Mouse (Mus musculus): ENCODE results near the gene Slc25a10.

Slc25a10 gene

DNA sequence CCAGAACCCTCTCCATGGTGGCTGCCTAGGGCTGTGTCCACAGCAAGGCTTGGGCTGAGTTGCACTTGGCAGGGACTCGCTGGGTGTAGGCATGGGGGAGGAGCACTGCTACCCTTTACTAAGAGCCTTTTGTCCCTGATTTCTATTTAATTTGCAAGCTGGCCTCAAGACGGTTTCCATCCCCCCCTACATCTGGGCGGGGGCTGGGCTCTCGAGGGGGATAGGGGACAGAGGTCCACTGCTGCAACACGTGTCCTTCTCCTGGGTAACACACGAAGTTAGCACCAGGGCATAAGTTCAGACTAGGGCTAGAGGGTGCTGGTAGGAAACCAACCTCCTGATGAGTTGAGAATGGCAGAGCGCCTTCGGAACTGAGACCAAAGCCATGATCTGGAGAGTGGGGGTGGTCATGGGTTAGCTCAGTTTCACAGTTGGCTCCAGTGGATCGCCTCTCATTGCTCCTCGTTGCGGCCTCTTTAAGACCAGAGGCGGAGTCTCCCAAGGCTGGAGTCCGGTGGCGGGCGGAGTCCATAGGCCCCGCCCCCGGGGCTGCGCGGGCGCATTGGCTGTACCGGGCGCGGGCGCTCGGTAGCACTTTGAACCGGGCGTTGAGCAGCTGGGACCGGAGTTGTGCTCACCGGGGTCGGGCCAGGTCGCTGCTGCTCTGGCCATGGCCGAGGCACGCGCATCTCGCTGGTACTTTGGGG is at the start of gene Slc25a10:
TSS of gene Slc25a10 (plus strand) at position 524 of the 707 bp plus-strand sequence.
- DNase-seq: peak; percentile 95

DNA sequence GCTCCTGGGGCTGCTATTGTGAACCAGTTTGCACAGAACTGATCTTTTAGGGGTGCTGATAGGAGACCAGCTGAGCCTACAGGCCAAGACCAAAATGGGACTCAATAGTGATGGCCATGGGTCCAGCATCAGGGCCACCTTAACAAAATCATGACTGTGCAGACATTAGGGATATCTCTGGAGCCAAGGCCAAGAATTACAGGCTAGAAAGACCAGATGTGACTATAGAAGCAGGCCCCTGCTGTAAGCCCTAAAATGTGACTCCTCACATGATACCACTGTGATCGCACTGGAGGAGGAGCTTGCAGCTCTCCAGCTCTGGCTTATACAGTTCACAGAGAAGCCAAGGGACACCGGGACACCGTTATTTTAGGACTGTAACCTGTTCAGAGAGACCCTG is 49.3 kb upstream of the Slc25a10 start, which contains the start of gene Tspan10:
TSS of gene Tspan10 (plus strand) at position 301 of the 400 bp plus-strand sequence.
- no peak for DNase-seq

DNA sequence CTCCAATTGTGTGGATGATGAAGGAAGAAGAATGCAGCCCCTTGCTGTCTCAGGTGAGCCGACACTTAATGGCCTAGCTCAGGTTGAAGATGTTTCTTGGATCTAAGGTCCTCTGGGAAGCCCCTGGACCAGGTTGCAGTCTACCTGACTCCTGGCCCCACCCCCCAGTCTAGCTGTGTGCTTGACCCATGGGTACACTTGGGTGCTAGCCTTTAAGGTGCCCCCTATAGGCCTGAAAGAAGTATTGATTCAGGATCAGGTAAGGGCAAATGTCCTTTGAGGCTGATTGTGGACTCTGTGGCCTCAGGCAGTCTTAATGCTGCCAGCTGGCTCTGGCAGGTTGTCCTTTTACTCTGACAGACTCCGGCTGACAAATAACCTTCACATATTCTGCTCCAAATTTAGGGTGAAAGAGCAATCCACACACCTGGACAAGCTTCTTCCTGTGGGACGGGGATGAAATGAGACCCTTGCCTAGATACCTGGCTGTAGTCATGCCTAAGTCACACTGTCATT is 48.8 kb upstream of the Slc25a10 start:
- no peak for DNase-seq

DNA sequence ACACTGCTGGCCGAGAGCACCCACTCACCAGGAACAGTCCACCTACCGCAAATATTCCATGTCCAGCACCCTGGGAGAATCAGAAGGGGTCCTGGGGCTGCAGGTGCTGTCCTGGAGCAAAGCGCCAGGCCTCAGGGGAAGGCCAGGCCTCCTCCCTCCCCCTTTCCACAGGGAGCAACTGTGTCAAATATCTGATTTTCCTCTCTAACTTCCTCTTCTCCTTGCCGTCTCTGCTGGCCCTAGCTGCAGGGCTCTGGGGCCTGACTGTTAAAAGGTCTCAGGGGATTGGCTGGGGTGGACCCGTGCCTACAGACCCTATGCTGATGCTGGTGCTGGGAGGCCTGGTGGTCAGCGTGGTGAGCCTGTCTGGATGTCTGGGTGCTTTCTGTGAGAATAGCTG is 47.5 kb upstream of the Slc25a10 start:
- DNase-seq: no peak

DNA sequence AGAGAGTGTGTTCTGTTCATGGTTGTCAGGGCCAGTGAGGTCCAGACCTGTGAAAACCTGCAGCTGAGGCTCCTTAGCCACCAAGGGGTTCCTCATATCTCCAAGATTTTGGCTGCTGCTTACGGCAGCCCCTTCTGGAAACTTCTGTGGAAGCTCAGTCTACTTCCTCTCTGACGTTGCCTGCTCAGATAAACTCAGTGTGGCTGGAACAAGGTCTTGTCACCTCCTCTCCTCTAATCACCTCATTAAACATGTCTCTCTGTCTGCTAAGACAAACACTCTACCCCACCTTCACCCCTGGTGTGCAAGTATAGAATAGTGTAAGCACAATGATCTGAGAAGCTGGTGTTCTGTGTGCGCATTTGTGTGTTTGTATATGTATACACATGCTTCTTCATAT is 46.2 kb upstream of the Slc25a10 start:
- DNase-seq: no peak

DNA sequence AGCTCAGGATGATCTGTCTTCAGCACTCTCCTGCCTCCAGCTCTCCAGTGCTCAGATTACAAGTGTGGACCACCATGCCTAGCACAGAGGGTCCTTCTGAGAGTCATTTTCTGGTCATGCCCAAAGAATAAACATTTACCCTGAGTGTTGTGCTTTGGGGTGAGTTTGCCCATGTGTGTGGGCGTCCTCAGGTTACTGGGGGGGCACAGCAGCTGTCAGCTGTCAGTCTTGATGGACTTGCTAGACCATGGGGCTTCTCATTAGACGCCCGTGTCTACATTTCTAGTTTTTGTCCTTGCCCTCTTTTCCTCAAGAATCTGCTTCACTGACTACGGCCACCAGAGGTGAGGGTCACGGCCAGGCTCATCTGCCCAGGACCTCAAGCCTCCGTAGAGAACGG is 44.5 kb upstream of the Slc25a10 start:
- DNase-seq: no peak

DNA sequence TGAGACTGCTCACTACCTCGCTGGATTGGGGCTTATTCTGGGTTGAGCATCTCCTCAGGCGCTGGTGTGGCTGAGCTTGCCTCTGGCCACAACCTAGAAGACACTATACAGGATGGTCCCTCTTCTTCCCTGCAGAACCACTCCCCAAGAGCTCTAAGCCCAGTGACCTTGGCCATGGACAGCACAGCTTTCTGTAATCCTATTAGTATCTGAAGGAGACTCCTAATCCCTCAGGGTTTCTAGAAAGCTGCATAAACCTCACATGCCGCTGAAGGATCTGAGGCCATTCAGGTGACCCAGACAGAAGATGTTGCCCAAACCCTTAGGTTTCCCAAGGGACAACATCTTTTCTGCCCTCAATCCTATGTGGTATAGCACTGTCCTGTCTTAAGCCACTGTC is 39.4 kb upstream of the Slc25a10 start:
- DNase-seq: no peak

DNA sequence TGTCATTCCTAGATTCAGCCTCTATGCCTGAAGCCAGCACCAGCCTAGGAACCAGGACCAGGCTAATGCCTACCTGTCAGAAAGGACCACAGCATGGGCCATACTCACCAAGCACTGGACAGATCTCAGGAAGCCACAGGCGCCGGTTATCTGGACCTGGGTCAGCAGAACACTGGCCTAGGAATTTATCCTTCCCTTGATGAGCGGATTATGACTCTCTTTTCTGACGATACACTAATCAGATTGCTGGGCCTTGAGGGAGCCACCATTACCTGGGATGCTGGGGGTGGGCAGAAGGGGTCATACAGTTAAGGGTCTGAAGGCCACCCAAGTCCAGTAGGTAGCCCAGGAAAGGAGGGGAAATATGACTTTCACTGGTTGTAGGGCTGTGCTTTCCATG is 38.3 kb upstream of the Slc25a10 start, which contains the start of gene Pde6g:
TSS of gene Pde6g (minus strand) at position 195 of the 400 bp plus-strand sequence.
- DNase-seq: no peak

DNA sequence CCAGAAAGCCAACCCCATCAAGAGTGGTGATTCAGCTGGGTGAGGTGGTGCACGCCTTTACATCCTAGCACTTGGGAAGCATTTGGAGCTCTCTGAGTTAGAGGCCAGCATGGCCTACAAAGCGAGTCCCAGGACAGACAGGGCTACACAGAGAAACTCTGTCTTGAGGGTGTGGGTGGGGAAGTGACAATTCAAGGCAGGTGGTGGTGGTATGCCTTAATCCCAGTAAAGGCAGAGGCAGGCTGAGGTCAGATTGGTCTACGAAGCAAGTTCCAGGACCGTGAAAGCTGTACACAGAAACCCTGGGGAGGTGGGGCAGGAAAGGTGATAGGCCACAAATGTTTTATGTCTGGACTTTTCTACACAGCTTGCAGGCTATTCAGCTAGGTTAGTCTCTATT is 36.7 kb upstream of the Slc25a10 start:
- no peak for DNase-seq

DNA sequence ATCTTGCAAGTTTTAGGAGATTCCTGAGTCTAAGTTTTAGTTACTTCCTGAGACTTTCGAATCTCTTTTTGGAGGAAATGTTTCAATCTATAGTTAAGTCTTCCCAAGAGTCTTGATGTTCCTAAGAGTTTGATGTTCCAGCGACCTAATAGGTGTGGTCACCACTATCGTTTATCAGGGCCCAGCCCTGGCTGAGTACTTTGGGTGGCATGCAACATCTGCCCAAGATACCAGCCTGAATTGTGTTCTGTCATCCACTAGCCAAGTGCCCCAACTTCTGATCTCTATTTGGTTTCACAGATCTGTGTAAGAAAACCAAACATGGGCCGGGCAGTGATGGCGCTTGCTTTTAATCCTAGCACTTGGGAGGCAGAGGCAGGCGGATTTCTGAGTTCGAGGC is 36.2 kb upstream of the Slc25a10 start:
- no peak for DNase-seq

DNA sequence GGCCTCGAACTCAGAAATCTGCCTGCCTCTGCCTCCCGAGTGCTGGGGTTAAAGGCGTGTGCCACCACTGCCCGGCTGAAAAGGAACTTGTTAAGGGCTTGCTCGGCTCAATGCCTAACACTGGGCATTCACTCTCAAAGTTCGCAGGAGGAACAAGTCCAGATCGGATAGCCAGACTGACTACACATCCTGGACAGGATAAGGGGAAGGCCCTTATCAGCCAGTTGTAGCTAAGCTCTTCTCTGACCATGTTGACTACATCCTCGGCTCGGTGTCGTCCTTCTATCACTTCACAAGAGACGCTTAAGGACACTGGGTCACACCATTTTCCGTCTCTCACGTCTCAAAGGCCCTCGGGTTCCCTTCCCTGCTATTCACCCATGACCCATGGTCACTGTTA is 34.3 kb upstream of the Slc25a10 start:
- no peak for DNase-seq

DNA sequence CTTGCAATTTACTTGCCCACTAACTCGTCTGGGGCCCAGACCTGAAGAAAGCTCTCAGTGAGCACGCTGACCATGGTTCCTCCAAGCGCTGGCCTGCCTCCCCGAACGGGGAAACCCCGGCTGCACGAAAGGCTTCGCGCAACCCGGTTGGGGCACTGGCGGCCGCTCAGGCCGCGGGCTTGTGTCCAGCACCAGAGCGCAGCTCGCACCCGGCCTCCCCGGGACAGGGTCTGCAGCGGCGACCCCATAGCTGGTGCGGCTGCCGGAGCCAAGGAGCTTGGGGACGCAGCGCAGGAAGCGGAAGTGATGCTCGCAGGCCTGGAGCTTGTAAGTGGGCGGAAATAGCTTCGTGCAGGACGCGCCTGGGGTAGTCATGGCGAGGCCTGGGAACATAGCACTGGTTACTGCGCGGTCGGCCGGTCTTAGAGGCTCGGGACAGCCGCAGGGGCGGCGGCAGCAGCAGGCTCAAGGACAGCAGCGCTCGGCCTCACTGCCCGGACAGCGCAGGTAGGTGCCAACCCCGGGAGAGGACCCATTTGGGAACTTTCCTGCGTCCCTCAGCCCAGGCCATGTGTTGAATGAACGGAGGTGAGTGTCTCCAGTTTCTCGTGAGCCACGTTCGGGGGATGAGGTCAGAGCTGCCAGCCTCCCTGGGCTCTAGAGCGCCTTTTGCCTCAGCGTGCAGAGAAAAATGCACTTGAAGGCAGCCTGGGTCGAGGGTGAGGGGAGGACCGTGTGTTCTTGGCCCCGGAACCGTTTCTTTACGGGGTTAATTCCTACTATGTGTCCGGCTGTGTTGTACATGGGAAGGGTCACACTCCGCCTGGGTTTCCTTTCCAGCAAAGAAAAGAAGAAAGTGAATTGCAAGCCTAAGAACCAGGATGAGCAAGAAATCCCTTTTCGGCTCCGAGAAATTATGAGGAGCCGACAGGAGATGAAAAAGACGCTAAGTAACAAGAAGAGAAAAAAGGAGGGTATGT is 33.6 kb upstream of the Slc25a10 start, which contains the start of the genes Oxld1 and Ccdc137:
TSS of gene Oxld1 (minus strand) at position 297 of the 980 bp plus-strand sequence.
TSS of gene Ccdc137 (plus strand) at position 344 of the 980 bp plus-strand sequence.
- DNase-seq: peak; percentile 88

DNA sequence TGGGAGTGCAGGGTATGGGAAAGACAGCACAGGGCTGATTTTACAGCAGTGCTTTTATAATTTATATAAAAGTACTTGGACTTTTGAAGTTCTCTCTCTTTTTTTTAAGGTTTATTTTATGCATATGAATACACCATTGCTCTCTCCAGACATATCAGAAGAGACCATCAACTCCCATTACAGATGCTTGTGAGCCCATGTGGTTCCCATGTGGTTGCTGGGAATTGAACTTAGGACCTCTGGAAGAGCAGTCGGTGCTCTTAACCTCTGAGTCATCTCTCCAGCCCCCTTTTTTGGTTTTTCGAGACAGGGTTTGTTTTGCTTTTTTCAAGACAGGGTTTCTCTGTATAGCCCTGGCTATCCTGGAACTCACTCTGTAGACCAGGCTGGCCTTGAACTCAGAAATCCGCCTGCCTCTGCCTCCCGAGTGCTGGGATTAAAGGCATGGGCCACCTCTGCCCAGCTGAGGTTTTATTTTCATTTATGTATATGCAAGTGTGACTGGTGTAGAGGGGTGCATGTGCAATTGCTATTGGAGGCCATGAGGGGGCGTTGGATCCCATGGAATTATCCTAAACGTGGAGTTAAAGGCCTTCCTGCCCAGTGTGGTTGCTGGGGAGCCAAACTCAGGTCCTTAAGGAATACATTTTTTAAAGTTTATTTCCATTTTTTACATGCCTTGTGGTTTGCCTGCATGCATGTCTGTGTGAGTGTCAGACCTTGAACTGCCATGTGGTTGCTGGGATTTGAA is 32.6 kb upstream of the Slc25a10 start:
- DNase-seq: no peak

DNA sequence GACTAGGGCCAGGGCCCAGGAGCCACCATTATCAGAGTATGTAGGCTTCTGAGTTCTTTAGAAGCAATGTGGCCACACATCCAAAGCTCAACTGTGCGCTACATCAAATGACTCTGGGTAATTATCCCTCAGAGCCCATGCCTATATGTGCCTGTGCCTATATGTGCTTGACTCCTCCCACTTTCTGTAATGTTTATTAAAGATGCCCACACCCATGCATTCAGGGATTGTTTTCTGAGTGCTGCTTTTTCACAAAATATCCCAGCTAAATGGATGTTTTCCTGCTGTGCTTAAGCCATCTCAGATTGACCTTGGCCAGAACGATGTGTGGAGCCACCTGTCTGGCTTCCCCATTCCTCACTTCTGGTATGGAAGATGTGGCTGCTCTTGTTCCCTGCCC is 28.1 kb upstream of the Slc25a10 start:
- no peak for DNase-seq

DNA sequence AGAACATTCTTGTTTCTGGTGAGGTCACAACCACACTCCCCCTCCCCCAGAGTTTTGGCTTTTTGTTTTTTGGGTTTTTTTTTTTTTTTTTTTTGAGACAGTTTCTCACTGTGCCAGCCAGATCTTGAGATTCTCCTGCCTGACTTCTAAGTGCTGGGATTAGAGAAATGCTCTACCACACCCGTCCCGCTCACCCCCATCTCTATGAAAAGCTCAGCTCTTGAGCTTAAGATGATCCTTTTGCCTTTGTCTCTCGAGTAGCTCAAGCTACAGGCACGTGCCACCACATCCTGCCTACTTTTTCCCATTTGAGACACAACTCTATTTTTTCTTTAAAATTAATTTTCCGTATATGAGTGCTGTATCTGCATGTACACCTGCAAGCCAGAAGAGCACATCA is 27.3 kb upstream of the Slc25a10 start:
- no peak for DNase-seq

DNA sequence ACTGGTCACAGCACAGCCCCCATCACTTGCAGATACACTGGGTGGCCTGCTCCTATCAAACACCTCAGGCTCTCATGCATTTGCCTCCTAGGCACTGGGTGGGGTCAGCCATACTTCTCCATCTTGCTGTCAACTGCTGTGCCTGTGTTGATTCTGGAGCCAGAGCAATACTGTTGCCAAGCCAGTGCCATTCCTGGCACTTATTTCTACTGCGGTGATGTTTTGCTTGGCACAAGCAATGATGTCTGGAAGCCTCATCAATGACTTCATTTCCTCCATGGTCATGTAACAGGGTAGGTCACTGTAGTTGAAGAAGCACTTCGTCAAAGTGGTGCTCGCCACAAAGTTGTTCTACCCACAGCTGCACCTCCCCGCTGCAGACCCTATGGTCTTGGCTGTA is 26.1 kb upstream of the Slc25a10 start:
- DNase-seq: no peak

DNA sequence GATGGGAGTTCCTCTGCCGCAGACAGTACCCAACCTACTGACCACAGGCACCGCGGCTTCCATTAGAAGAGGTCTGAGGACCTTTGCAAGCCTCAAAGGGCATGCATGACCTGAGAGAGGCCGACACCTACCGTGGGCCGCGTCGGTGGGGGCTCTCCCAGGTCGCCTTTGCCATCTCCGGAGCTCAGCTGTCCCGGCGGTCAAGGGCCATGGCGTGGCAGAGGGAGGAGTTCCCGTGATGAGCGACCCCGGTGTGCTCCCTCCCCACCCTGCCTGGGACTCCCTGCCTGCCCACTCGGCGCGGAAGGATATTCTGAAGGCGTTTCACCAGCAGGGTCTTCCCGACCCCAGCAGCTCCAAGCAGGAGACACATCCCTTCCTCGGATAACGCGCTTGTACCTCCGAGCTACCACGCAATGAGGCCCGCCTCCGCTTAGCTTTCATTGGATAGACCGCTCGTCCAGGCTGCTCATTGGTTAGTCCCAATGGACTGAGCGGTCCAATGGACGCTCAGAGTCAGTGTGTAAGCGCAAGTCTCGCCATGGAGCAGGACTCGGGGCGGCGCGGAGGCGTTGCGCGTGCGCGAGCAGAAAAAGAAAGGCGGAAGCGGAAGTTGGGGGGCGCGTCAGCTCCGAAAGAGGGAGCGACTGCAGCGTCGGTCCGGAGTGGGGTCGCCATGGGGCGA is 24.4 kb upstream of the Slc25a10 start, which contains the start of gene Arl16:
TSS of gene Arl16 (minus strand) at position 557 of the 685 bp plus-strand sequence.
- peak; percentile 96 for DNase-seq

DNA sequence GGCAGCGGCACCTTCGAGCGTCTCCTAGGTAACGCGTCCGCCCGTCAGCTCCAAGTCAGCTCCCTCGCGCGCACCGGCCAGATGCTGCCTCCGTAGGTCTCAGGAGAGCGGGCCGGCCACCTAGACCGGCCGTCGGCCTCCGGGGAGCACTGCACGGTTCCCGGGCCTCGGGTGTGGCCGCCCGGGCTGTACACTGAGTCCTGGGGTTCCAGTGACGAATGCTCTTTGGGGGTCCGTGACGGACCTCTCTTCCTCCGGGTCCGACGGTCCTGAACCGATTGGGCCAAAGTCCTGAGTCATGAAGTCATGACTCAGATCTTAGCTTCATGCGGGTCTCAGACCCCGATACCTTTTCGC is 23.9 kb upstream of the Slc25a10 start:
- DNase-seq: no peak

DNA sequence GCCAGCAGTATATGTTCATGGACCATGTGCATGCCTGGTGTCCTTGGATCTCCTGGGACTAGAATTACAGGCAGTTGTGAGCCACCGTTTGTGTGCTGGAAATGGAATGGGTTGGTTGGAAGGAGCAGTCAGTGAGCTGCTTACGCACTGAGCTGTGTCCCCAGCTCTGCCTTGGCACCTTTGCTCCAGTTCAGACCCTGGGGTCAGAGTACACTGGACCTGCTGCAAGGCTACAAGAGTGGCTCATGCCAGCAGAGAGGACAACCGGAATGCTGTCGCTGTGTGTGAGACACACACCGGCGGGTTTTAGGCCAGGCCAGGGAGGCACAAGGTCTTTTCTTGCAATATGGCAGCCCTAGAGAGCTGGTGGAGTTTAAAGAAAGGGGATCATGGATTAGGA is 19.6 kb upstream of the Slc25a10 start:
- no peak for DNase-seq

DNA sequence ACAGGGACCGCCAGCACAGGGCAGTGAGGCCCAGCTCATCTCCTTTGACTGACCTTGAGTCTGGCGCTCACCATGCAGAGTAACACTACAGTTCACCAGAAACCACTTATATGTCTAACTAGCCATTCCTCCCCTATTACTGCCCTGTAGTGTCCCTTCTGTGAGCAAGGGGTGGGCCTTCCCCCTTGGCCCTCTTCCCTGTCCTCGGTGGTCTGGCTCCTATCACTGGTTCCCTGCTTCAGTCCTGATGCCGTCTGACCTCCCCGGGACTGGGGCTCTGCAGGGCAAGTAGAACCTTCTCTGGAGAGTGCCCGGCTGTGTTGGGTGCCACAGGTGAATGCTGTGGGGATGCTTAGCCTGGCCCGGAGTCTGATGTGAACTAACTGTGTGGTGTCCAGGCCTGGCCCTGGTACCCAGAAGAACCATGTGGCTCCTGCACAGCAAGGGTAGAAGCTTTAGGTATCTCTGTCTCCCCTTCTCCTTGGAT is 8.1 kb upstream of the Slc25a10 start:
- DNase-seq: no peak

DNA sequence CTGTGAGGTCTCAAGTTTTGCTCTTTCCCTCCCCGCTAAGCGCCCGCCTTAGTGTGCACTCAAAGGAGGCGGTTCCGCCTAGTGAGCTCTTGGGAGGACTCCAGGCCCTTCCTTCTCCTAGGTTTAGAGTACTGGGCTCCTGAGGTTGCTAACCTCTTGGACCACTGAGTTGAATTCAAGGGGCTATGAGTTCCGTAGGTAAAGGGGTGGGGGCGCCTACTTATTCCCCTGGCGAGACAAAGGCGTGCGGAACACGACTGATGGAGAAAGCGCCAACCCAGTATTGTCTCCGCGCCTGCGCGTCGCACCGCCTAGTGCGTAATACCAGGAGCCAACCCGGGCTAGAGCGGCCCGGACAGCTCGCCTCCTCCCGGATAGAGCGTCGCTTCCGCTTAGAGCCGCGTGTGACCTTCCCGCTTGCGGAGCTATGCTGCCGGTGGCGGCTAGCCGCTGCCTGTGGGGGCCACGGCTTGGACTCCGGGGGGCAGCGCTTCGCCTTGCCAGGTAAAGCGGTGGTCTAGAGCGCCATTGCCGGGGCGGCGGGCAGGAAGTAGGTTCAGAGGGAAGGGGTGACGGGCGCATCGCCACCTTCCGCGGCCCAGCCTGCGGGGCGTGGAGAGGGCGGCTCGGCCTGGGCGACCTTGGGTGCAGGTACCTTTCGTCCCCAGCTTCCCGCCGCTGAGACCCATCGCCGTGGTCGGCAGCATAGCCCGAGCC is 7.2 kb upstream of the Slc25a10 start, which contains the start of gene Mrpl12:
TSS of gene Mrpl12 (plus strand) at position 349 of the 717 bp plus-strand sequence.
- peak; percentile 94 for DNase-seq
